Mouse (Mus musculus) layer of hippocampus, postnatal 14 days (tissue): Measurements from ENCODE around the gene Actr1a. TPM values are rescaled to one million over a fixed set of nuclear protein-coding genes. Genes with fewer than 3 reads are reported as not detected.

Source experiments
- DNase-seq, 2 experiments: peaks; one replicate each; pipeline ENCODE4 v3.0.0; 2021 to 2022; ENCODE audit warnings: low spot score in 2 of 2, mixed read lengths in 1 of 2
- microRNA-seq, 2 experiments: library from miRNA; unstranded; fragments of <30 nt; microRNA quantifications; one replicate each; pipeline ENCODE4 v1.2.0; 2021
- total RNA-seq, 2 experiments: library from RNA; stranded (reverse); gene quantifications; 2 replicates each; pipeline ENCODE4 v1.2.3; 2021

Actr1a gene
- total RNA-seq, 2 experiments from 2014 or later, result 207 to 220 TPM

- peak; percentile 97 to 99 for DNase-seq
Measured at GRCm38 (mm10) chr19:46328081-46329030, 67.2 kb downstream of the Actr1a start, which contains the start of gene Fbxl15. Gene Fbxl15 (plus strand): TSS chr19:46328184.

DNA sequence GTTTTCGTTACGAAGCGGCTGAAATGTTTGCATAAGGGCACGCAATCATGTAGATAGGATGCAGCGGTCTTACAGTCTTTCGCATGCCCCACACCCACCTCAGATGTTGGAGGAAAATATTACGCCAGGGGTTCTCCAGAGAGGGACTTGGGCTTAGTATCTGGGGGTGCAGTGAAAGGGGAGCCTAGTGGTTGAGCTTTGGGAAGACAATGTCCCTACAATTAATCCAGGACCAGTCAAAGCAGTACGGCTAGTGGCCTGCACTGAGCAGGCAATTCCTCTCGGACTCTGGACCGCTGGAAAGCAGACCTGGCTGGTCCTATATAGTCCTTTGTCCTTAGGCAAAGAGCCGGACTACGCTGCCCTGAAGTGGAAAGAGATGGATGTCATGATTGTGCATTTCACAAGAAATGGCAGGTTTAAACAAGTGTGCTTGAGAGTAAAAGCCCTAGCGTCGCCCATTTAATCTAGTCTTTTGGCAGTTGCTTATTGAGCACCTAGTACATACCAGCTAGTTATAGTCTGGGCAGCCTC is 68.0 kb downstream of the Actr1a start:
- DNase-seq, result no peak

Small RNA genes within 50 kb of the gene (microRNA-seq; reads per million reads assigned to microRNA genes)
- gene Mir146b, result 2.5 to 24.6 reads per million in 2 experiments

Other genes with a start within 250 kb of the Actr1a start
- not detected for gene Pitx3, start 247.4 kb downstream of the Actr1a start, total RNA-seq
- 100 to 1,000 TPM in 1 of 2 experiments, 10 to 100 TPM in 1; 83.7 to 101 TPM for gene Gbf1, start 243.2 kb downstream of the Actr1a start, total RNA-seq
- 1 to 10 TPM; 2.3 to 2.6 TPM for gene Nfkb2, start 91.4 kb downstream of the Actr1a start, total RNA-seq
- gene Psd, start 68.6 kb downstream of the Actr1a start, total RNA-seq, result 100 to 1,000 TPM; 701 to 730 TPM
- 10 to 100 TPM; 32.4 to 32.9 TPM for gene Fbxl15, start 67.6 kb downstream of the Actr1a start, total RNA-seq
- gene Cuedc2, start 57.0 kb downstream of the Actr1a start, total RNA-seq, result 100 to 1,000 TPM; 156 to 162 TPM
- gene Mfsd13a, start 54.6 kb downstream of the Actr1a start, total RNA-seq, result 10 to 100 TPM; 31.7 to 32.5 TPM
- gene 2310034G01Rik, start 45.4 kb downstream of the Actr1a start, total RNA-seq, result 1 to 10 TPM in 1 of 2 experiments, under 1 TPM in 1; 0.94 to 1.2 TPM
- gene Sufu, start 1.1 kb upstream of the Actr1a start, total RNA-seq, result 10 to 100 TPM; 21.1 to 23.8 TPM
- gene Trim8, start 106.0 kb upstream of the Actr1a start, total RNA-seq, result 100 to 1,000 TPM in 1 of 2 experiments, 10 to 100 TPM in 1; 98.9 to 110 TPM
- 100 to 1,000 TPM; 111 to 121 TPM for gene Arl3, start 177.4 kb upstream of the Actr1a start, total RNA-seq
- 1 to 10 TPM; 8.2 to 8.3 TPM for gene Sfxn2, start 177.6 kb upstream of the Actr1a start, total RNA-seq
- 10 to 100 TPM; 39.8 to 41.8 TPM for gene Wbp1l, start 203.3 kb upstream of the Actr1a start, total RNA-seq